Mouse (Mus musculus) ES-E14 (cell line): Measurements from ENCODE around the gene Sec14l2. TPM values are rescaled to one million over a fixed set of nuclear protein-coding genes. Genes with fewer than 3 reads are reported as not detected.

ENCODE experiments used
- DNase-seq: peaks from one replicate; pipeline ENCODE4 v3.0.0-alpha.2; 2013; ENCODE audit warnings: low read depth, low spot score
- H3K27ac ChIP-seq: 2 replicates; pipeline ENCODE4 v1.5.1; 2012; ENCODE audit warnings: low read depth, mild to moderate bottlenecking, low read length, moderate library complexity, mixed read lengths; ENCODE audit not compliant: poor library complexity, insufficient read depth, severe bottlenecking
- H3K36me3 ChIP-seq: 2 replicates; pipeline ENCODE4 v1.6.1; 2012; ENCODE audit warnings: mild to moderate bottlenecking, low read length, moderate library complexity, mixed read lengths; ENCODE audit not compliant: control insufficient read depth, poor library complexity, insufficient read depth, severe bottlenecking
- H3K4me1 ChIP-seq, 2 experiments: fragments of 150-350 bp in 1 of 2; sonication (generic) in 1 of 2; 2 replicates each; pipeline ENCODE4 v1.6.1; 2012; ENCODE audit warnings: low read length in 2 of 2, mild to moderate bottlenecking in 1 of 2, mixed read lengths in 1 of 2; ENCODE audit not compliant: control insufficient read depth in 2 of 2, insufficient read depth in 2 of 2, poor library complexity in 1 of 2
- H3K4me3 ChIP-seq, 2 experiments: fragments of 150-350 bp in 1 of 2; sonication (generic) in 1 of 2; 2 replicates each; pipeline ENCODE4 v1.5.1; 2012; ENCODE audit warnings: low read length in 2 of 2, low read depth in 1 of 2, mild to moderate bottlenecking in 1 of 2, mixed read lengths in 1 of 2; ENCODE audit not compliant: insufficient read depth in 1 of 2, poor library complexity in 1 of 2, severe bottlenecking in 1 of 2
- H3K9ac ChIP-seq: 2 replicates; pipeline ENCODE4 v1.6.1; 2012; ENCODE audit warnings: low read depth, mild to moderate bottlenecking, low read length, mixed read lengths; ENCODE audit not compliant: poor library complexity, insufficient read depth, severe bottlenecking
- H3K9me3 ChIP-seq: fragments of 150-350 bp; sonication (generic); 2 replicates; pipeline ENCODE4 v1.6.1; 2012; ENCODE audit warnings: low read depth, mild to moderate bottlenecking, low read length; ENCODE audit not compliant: control insufficient read depth, insufficient read depth
- CHD2 ChIP-seq: IDR thresholded peaks from 2 replicates; pipeline ENCODE4 v1.6.1; 2014; ENCODE audit warnings: mild to moderate bottlenecking, low read depth, low read length, inconsistent platforms
- HCFC1 ChIP-seq: IDR thresholded peaks from 2 replicates; pipeline ENCODE4 v1.6.1; 2012; ENCODE audit warnings: low read length, inconsistent platforms, borderline replicate concordance; ENCODE audit not compliant: insufficient read depth
- MAFK ChIP-seq: IDR thresholded peaks from 2 replicates; pipeline ENCODE4 v1.6.1; 2014; ENCODE audit warnings: mild to moderate bottlenecking, low read depth, low read length, inconsistent platforms; ENCODE audit not compliant: insufficient read depth
- ZC3H11A ChIP-seq: IDR thresholded peaks from 2 replicates; pipeline ENCODE4 v1.6.1; 2012; ENCODE audit warnings: low read depth, mild to moderate bottlenecking, inconsistent platforms, low read length, borderline replicate concordance
- ZNF384 ChIP-seq: IDR thresholded peaks from 2 replicates; pipeline ENCODE4 v1.6.1; 2012; ENCODE audit warnings: low read depth, low read length, inconsistent platforms
- in situ Hi-C, 2 experiments: fragments of 600-800 bp; cut with MboI; formaldehyde crosslinking; loops; one replicate each; pipeline ENCODE4 v1.15.1; 2025; ENCODE audit warnings: low sequenced_read_pairs in 2 of 2, inconsistent platforms in 1 of 2; ENCODE audit not compliant: unreplicated experiment in 2 of 2
- total RNA-seq: library from RNA; depleted of rRNA; stranded (reverse); fragments of 300-350 nt; gene quantifications from 2 replicates; pipeline ENCODE4 v1.2.3, GENCODE M21; 2012

The Sec14l2 gene
- total RNA-seq, 1 experiment, result 7.9 TPM

GRCm38 (mm10) chr11:4143281-4144062 lies 20.3 kb upstream of the Sec14l2 start:
- Histone ChIP-seq H3K4me3 (peak overlapping the region; percentile 21 to 51), H3K4me1 (no peaks in the 10 kb centered on the region), H3K9me3 (no peaks in the 10 kb centered on the region), H3K36me3 (0 out of 2 replicates have a peak, but pooled peaks cover 2% of the 10 kb centered on the region), H3K9ac (peak overlapping the region; percentile 17; the same call in 1 of the 2 replicates), H3K27ac (no peak overlapping the region)
- in situ Hi-C loops, result no loop called here
- no peak for DNase-seq
- TF ChIP-seq ZC3H11A (no peak), HCFC1 (no peak), CHD2 (no peak), MAFK (no peak), ZNF384 (no peak)

GRCm38 (mm10) chr11:4142352-4142751 lies 19.1 kb upstream of the Sec14l2 start:
- no peak overlapping the region for H3K9ac ChIP-seq
- TF ChIP-seq MAFK, result peak; percentile 67
- no peak for TF ChIP-seq ZC3H11A
- TF ChIP-seq CHD2, result no peak
- in situ Hi-C loops, result no loop called here

GRCm38 (mm10) chr11:4141505-4141904 lies 18.3 kb upstream of the Sec14l2 start:
- H3K4me3 ChIP-seq, result no peak overlapping the region
- no peak overlapping the region for H3K27ac ChIP-seq
- no peak for DNase-seq
- no peak overlapping the region for H3K9ac ChIP-seq
- H3K36me3 ChIP-seq, result 0 out of 2 replicates have a peak, but pooled peaks cover 2% of the 10 kb centered on the region
- no peaks in the 10 kb centered on the region for H3K4me1 ChIP-seq
- H3K9me3 ChIP-seq, result no peaks in the 10 kb centered on the region
- no peak for TF ChIP-seq ZC3H11A
- TF ChIP-seq ZNF384, result no peak
- TF ChIP-seq CHD2, result no peak
- no peak for TF ChIP-seq HCFC1
- no peak for TF ChIP-seq MAFK
- in situ Hi-C loops, result no loop called here

More at GRCm38 (mm10) chr11:4142352-4142751, 19.1 kb upstream of the Sec14l2 start:
- Histone ChIP-seq H3K4me3 (no peak overlapping the region), H3K4me1 (no peaks in the 10 kb centered on the region), H3K9me3 (no peaks in the 10 kb centered on the region), H3K27ac (no peak overlapping the region), H3K36me3 (0 out of 2 replicates have a peak, but pooled peaks cover 2% of the 10 kb centered on the region)
- DNase-seq, result no peak

- 0 out of 2 replicates have a peak, but pooled peaks cover 2% of the 10 kb centered on the region for H3K36me3 ChIP-seq
- in situ Hi-C loops, result no loop called here
- peaks cover 0 to 5% of the 10 kb centered on the region in 2 experiments; a peak in 1 of 4 replicates for H3K4me1 ChIP-seq
- no peaks in the 10 kb centered on the region for H3K9me3 ChIP-seq
- no peak overlapping the region for H3K9ac ChIP-seq
- H3K4me3 ChIP-seq, result no peak overlapping the region
- no peak overlapping the region for H3K27ac ChIP-seq
- TF ChIP-seq MAFK, result no peak
- TF ChIP-seq ZC3H11A, result no peak
- no peak for TF ChIP-seq CHD2
- no peak for TF ChIP-seq ZNF384
- no peak for TF ChIP-seq HCFC1
- DNase-seq, result no peak
These were observed 15.7 kb upstream of the Sec14l2 start for GRCm38 (mm10) chr11:4138964-4139363.
